Mouse (Mus musculus): ENCODE data around the gene Jaml. TPM values are rescaled to one million over a fixed set of nuclear protein-coding genes. Genes with fewer than 3 reads are reported as not detected.

Jaml gene
- total and polyA plus RNA-seq, 3 experiments = not detected

DNA sequence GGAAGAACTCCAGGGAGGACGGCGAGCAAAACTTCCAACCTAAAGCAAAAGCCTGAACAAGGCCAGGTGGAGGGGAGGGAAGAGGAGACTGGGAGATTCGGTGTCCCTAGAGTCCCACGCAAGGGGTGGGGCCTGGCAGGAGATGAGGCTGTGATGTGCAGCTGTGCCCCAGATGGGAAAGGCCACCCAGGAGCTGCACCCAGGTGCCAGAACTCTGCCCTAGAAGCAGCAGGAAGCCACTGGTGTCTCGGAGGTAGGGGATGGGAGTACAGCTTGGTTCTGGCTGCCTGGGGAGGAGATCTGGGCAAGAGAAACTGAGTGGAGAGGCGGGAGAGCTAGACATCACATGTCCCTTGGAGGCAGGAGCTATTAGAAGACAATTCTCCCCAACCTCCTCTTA lies 42.0 kb downstream of the Jaml start:
- Histone ChIP-seq H3K79me2 (ENCODE audit: control insufficient read depth, insufficient read depth, low read length, poor library complexity) (no peaks in the 10 kb centered on the region), H3K27me3 (ENCODE audit: control insufficient read depth in 1 of 2, insufficient read depth in 2 of 2, low read length in 2 of 2) (peaks cover 3 to 4% of the 10 kb centered on the region in 2 experiments; a peak in 3 of 4 replicates), H3K9ac (ENCODE audit: control insufficient read depth, low read depth, low read length, poor library complexity, severe bottlenecking) (no peak overlapping the region), H3K4me3 (ENCODE audit: control insufficient read depth in 1 of 2, insufficient read depth in 1 of 2, low read depth in 2 of 2, low read length in 2 of 2) (no peak overlapping the region), H3K27ac (ENCODE audit: control insufficient read depth, low read depth, low read length) (no peak overlapping the region), H3K9me3 (replicated peaks; ENCODE audit: insufficient read depth, low read length) (no peaks in the 10 kb centered on the region), H3K36me3 (ENCODE audit: control insufficient read depth in 1 of 2, insufficient read depth in 2 of 2, low read length in 2 of 2) (peaks cover 0 to 2% of the 10 kb centered on the region in 2 experiments; a peak in 2 of 4 replicates), H3K4me1 (ENCODE audit: control insufficient read depth in 1 of 2, insufficient read depth in 2 of 2, low read length in 2 of 2) (peaks cover 0 to 4% of the 10 kb centered on the region in 2 experiments; a peak in 2 of 4 replicates)
- DNase-seq (ENCODE audit: low read depth, low spot score) = no peak
- TF ChIP-seq ZC3H11A (IDR thresholded peaks at IDR 0.05; ENCODE audit: low read depth, low read length) (no peak), UBTF (IDR thresholded peaks at IDR 0.05; ENCODE audit: borderline replicate concordance, insufficient read depth, low read depth, low read length) (no peak)

DNA sequence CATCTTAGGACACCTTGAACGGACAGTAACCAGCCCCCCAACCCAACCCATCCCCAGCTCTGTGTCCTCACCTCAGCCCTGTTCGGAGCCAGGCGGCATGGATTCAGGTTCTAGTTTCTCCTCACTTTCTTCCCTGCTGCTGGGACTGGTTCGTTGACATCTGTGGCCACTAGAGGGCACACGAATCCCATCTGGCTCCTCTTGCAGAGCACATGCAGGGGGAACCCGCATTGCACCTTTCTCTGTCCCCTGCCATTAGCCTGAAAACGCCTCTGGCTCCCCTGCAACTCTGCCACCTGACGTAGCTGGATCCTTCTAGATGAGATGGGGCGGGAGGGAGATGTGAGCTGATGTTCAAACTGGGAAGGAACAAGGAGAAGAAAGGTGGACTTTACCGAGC lies 42.8 kb downstream of the Jaml start:
- Histone ChIP-seq H3K36me3 (ENCODE audit: control insufficient read depth in 1 of 2, insufficient read depth in 2 of 2, low read length in 2 of 2) (peaks cover 0 to 2% of the 10 kb centered on the region in 2 experiments; a peak in 2 of 4 replicates), H3K4me3 (ENCODE audit: control insufficient read depth in 1 of 2, insufficient read depth in 1 of 2, low read depth in 2 of 2, low read length in 2 of 2) (peak overlapping the region; percentile 33 to 35; a peak in 2 of 4 replicates), H3K27me3 (ENCODE audit: control insufficient read depth in 1 of 2, insufficient read depth in 2 of 2, low read length in 2 of 2) (peaks cover 0 to 2% of the 10 kb centered on the region in 2 experiments; a peak in 3 of 4 replicates), H3K4me1 (ENCODE audit: control insufficient read depth in 1 of 2, insufficient read depth in 2 of 2, low read length in 2 of 2) (peaks cover 0 to 4% of the 10 kb centered on the region in 2 experiments; a peak in 2 of 4 replicates), H3K9me3 (replicated peaks; ENCODE audit: insufficient read depth, low read length) (no peaks in the 10 kb centered on the region), H3K27ac (ENCODE audit: control insufficient read depth, low read depth, low read length) (no peak overlapping the region), H3K79me2 (ENCODE audit: control insufficient read depth, insufficient read depth, low read length, poor library complexity) (no peaks in the 10 kb centered on the region), H3K9ac (ENCODE audit: control insufficient read depth, low read depth, low read length, poor library complexity, severe bottlenecking) (peak overlapping the region; percentile 49)
- DNase-seq (ENCODE audit: low read depth, low spot score) = peak; percentile 89
- TF ChIP-seq KAT2A (conservative IDR thresholded peaks at IDR 0.05; ENCODE audit: low read depth, low read length) = no peak
- no peak for TF ChIP-seq CHD2 (IDR thresholded peaks at IDR 0.05; ENCODE audit: low read length)
- TF ChIP-seq CTCF (IDR thresholded peaks at IDR 0.05 in 2 of 3, conservative IDR thresholded peaks at IDR 0.05 in 1 of 3; ENCODE audit: control insufficient read depth in 1 of 3, insufficient read depth in 1 of 3, low read depth in 2 of 3, low read length in 3 of 3, poor library complexity in 1 of 3, severe bottlenecking in 1 of 3) = peak; percentile 89 to 90 (median 89)
- TF ChIP-seq ZKSCAN1 (IDR thresholded peaks at IDR 0.05; ENCODE audit: low read depth, low read length) = no peak
- 0 out of 4 replicates have a peak, but pooled peaks of 1 of the 2 experiments have one; percentile 3 for TF ChIP-seq EP300 (IDR thresholded peaks at IDR 0.05; ENCODE audit: low read depth in 1 of 2, low read length in 2 of 2)
- TF ChIP-seq TCF12 (IDR thresholded peaks at IDR 0.05; ENCODE audit: low read depth, low read length) = peak; percentile 15; the same call in 1 of the 2 replicates
- no peak for TF ChIP-seq USF2 (IDR thresholded peaks at IDR 0.05; ENCODE audit: borderline replicate concordance in 1 of 2, insufficient read depth in 1 of 2, low read depth in 1 of 2, low read length in 2 of 2)
- no peak for TF ChIP-seq MEF2A (IDR thresholded peaks at IDR 0.05; ENCODE audit: extremely low read depth, insufficient replicate concordance, low read depth, low read length, poor library complexity, severe bottlenecking)
- TF ChIP-seq MXI1 (IDR thresholded peaks at IDR 0.05; ENCODE audit: low read depth, low read length) = peak; percentile 81
- TF ChIP-seq RAD21 (IDR thresholded peaks at IDR 0.05; ENCODE audit: low read depth, low read length) = peak; percentile 89
- peak; percentile 93 for TF ChIP-seq SMC3 (IDR thresholded peaks at IDR 0.05; ENCODE audit: low read depth, low read length)
- no peak for TF ChIP-seq GABPA (IDR thresholded peaks at IDR 0.05; ENCODE audit: low read depth, low read length)
- peak; percentile 32; the same call in 1 of the 2 replicates for TF ChIP-seq SIN3A (IDR thresholded peaks at IDR 0.05; ENCODE audit: low read length)
- no peak for TF ChIP-seq NRF1 (IDR thresholded peaks at IDR 0.05; ENCODE audit: insufficient read depth, low read depth, low read length, poor library complexity, severe bottlenecking)
- peak; percentile 82 for TF ChIP-seq ZC3H11A (IDR thresholded peaks at IDR 0.05; ENCODE audit: low read depth, low read length)
- peak; percentile 71 for TF ChIP-seq MAX (IDR thresholded peaks at IDR 0.05; ENCODE audit: low read length)
- TF ChIP-seq MYC (IDR thresholded peaks at IDR 0.05; ENCODE audit: low read depth, low read length) = peak; percentile 93
